Mouse (Mus musculus) intestine, embryonic 15.5 days (tissue): ENCODE measurements around the gene Ryr2. TPM values are rescaled to one million over a fixed set of nuclear protein-coding genes. Genes with fewer than 3 reads are reported as not detected.
A peak's percentile ranks its signal among the peaks of the same experiment; 100 is the strongest.

Source experiments
- ATAC-seq: fragments of 200-750 bp; cut with Nextera tagmentation; 2 replicates; pipeline ENCODE4 v1.8.0; 2017; ENCODE audit warnings: moderate TSS enrichment, moderate library complexity
- H3K27ac ChIP-seq: fragments of 300-500 bp; sonication (generic); 2 replicates; pipeline ENCODE4 v1.5.1; 2015; ENCODE audit warnings: mild to moderate bottlenecking, inconsistent platforms
- H3K27me3 ChIP-seq: fragments of 300-500 bp; sonication (generic); replicated peaks from 2 replicates; pipeline ENCODE4 v1.6.1; 2015; ENCODE audit warnings: inconsistent platforms
- H3K36me3 ChIP-seq: fragments of 300-500 bp; sonication (generic); 2 replicates; pipeline ENCODE4 v1.6.1; 2015; ENCODE audit warnings: inconsistent platforms
- H3K4me1 ChIP-seq: fragments of 300-500 bp; sonication (generic); replicated peaks from 2 replicates; pipeline ENCODE4 v1.6.1; 2015; ENCODE audit warnings: inconsistent platforms
- H3K4me2 ChIP-seq: fragments of 300-500 bp; sonication (generic); replicated peaks from 2 replicates; pipeline ENCODE4 v1.6.1; 2015; ENCODE audit warnings: mild to moderate bottlenecking, inconsistent platforms
- H3K4me3 ChIP-seq: fragments of 300-500 bp; sonication (generic); replicated peaks from 2 replicates; pipeline ENCODE4 v1.5.1; 2015; ENCODE audit warnings: inconsistent platforms
- H3K9ac ChIP-seq: fragments of 300-500 bp; sonication (generic); 2 replicates; pipeline ENCODE4 v1.6.1; 2015; ENCODE audit warnings: inconsistent platforms
- H3K9me3 ChIP-seq: fragments of 300-500 bp; sonication (generic); 2 replicates; pipeline ENCODE4 v1.6.1; 2016; ENCODE audit warnings: inconsistent platforms
- WGBS: fragments of 180-500 bp; shearing (Covaris S2); methylation state at CpG from one replicate; pipeline ENCODE4 v1.1.7; 2015; 5-methylcytosine and 5-hydroxymethylcytosine counted together
- polyA plus RNA-seq: library from polyadenylated mRNA; unstranded; fragments of >200 nt; fragmentation: Nextera tagmentation; extraction: Ambion mirVana; gene quantifications from 2 replicates; pipeline ENCODE4 v1.2.1, GENCODE M21; 2015

Ryr2 gene
- polyA plus RNA-seq, 1 experiment from 2014 or later, result 1.0 TPM

GRCm38 (mm10) chr13:12084112-12084475, 22.7 kb downstream of the Ryr2 start:
- ATAC-seq, result no peak
- 77% methylated on average over 2 of the region's 2 CpGs for WGBS

GRCm38 (mm10) chr13:12083443-12084111, 23.2 kb downstream of the Ryr2 start:
- no peaks in the 10 kb centered on the region for H3K9me3 ChIP-seq
- no peaks in the 10 kb centered on the region for H3K27me3 ChIP-seq
- ATAC-seq, result 0 out of 2 replicates have a peak, but pooled peaks have one; percentile 23
- 0 out of 2 replicates have a peak, but pooled peaks cover 3% of the 10 kb centered on the region for H3K4me1 ChIP-seq
- no peak overlapping the region for H3K4me3 ChIP-seq
- no peak overlapping the region for H3K4me2 ChIP-seq
- no peak overlapping the region for H3K27ac ChIP-seq
- WGBS, result 25% methylated on average over 10 of the region's 10 CpGs
- no peaks in the 10 kb centered on the region for H3K36me3 ChIP-seq
- H3K9ac ChIP-seq, result no peak overlapping the region

More at GRCm38 (mm10) chr13:12084112-12084475, 22.7 kb downstream of the Ryr2 start:
- H3K27me3 ChIP-seq, result no peaks in the 10 kb centered on the region
- no peak overlapping the region for H3K9ac ChIP-seq
- H3K9me3 ChIP-seq, result no peaks in the 10 kb centered on the region
- no peaks in the 10 kb centered on the region for H3K36me3 ChIP-seq
- H3K4me3 ChIP-seq, result no peak overlapping the region
- H3K27ac ChIP-seq, result no peak overlapping the region
- 0 out of 2 replicates have a peak, but pooled peaks cover 3% of the 10 kb centered on the region for H3K4me1 ChIP-seq
- H3K4me2 ChIP-seq, result no peak overlapping the region

- H3K9ac ChIP-seq, result no peak overlapping the region
- no peaks in the 10 kb centered on the region for H3K27me3 ChIP-seq
- H3K4me1 ChIP-seq, result 0 out of 2 replicates have a peak, but pooled peaks cover 3% of the 10 kb centered on the region
- H3K36me3 ChIP-seq, result no peaks in the 10 kb centered on the region
- no peak overlapping the region for H3K4me3 ChIP-seq
- H3K9me3 ChIP-seq, result no peaks in the 10 kb centered on the region
- no peak overlapping the region for H3K27ac ChIP-seq
- no peak for ATAC-seq
- WGBS, result 76% methylated on average over 4 of the region's 4 CpGs
- H3K4me2 ChIP-seq, result no peak overlapping the region
These were observed 26.2 kb downstream of the Ryr2 start for GRCm38 (mm10) chr13:12080590-12080989.

GRCm38 (mm10) chr13:12079536-12079935, 27.2 kb downstream of the Ryr2 start:
- Histone ChIP-seq H3K36me3 (no peaks in the 10 kb centered on the region), H3K27ac (no peak overlapping the region), H3K9me3 (no peaks in the 10 kb centered on the region), H3K4me3 (no peak overlapping the region), H3K4me1 (0 out of 2 replicates have a peak, but pooled peaks cover 3% of the 10 kb centered on the region), H3K4me2 (no peak overlapping the region), H3K27me3 (no peaks in the 10 kb centered on the region), H3K9ac (no peak overlapping the region)
- no peak for ATAC-seq
- WGBS, result 77% methylated on average over 4 of the region's 4 CpGs

DNA sequence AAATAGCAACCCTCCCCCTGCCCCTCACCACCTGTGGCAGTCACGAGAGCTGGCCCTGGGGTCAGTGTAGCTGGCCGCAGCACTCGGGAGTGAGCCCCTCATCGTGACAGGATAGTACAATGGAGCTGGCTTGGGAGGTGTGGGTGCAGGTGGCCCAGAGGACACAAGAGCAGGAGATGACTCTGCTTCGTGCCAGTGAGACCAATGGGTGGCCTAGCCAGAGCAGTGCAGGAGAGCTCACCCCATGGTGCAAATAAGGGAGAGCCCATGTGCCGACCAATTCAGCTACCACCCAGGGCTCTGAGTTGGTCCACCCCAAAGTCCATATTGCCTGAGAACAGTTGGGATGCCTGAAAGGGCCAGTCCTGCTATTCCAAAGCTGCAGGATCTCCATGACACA, 31.8 kb downstream of the Ryr2 start:
- Histone ChIP-seq H3K36me3 (no peaks in the 10 kb centered on the region), H3K9me3 (no peaks in the 10 kb centered on the region), H3K4me1 (no peaks in the 10 kb centered on the region), H3K4me3 (no peak overlapping the region), H3K9ac (no peak overlapping the region), H3K27ac (no peak overlapping the region), H3K27me3 (no peaks in the 10 kb centered on the region), H3K4me2 (no peak overlapping the region)
- WGBS, result 93% methylated on average over 6 of the region's 6 CpGs
- no peak for ATAC-seq

DNA sequence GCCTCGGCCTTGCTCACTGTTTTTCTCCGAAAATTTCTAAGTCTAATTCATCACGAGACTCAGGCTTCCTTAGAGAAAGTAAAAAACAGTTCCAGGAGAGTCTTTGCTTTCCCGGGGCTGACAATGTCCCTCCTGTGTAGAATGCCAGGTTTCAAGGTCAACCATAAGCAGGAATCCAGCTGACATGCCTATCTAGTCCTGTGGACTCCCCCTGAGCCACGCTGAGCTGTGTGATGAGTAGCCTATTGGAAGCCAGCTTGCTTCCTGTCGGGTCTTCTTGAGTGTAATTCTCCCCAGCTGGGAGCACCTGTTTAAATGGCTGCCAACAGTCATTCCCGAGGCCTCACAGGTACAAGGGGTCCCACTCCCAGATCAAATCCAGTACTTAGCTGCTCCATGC, 34.2 kb downstream of the Ryr2 start:
- Histone ChIP-seq H3K9me3 (no peaks in the 10 kb centered on the region), H3K9ac (no peak overlapping the region), H3K4me1 (no peaks in the 10 kb centered on the region), H3K4me3 (no peak overlapping the region), H3K27me3 (no peaks in the 10 kb centered on the region), H3K36me3 (no peaks in the 10 kb centered on the region), H3K27ac (no peak overlapping the region), H3K4me2 (no peak overlapping the region)
- no peak for ATAC-seq
- 41% methylated on average over 7 of the region's 7 CpGs for WGBS

DNA sequence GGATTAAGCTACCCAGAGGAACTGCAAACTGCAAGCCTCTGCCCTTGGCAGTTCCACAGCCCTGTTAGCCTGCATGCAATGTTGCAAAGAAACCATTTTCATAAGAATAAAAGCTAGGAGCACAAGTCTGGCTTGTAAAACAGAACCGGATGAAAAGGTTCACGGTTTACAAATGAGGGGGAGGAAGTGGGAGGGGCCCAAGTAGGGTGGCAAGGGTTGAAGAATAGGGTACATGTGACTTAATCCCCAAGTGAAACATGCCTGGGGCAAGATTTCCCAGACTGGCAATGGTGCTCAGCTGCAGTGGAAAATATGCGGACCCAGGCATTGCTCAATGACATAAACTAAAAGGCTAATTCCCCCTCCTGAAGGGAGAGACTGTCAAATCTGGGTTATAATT, 34.6 kb downstream of the Ryr2 start:
- Histone ChIP-seq H3K4me2 (no peak overlapping the region), H3K27me3 (no peaks in the 10 kb centered on the region), H3K36me3 (no peaks in the 10 kb centered on the region), H3K4me1 (no peaks in the 10 kb centered on the region), H3K4me3 (no peak overlapping the region), H3K9ac (no peak overlapping the region), H3K9me3 (no peaks in the 10 kb centered on the region), H3K27ac (no peak overlapping the region)
- 27% methylated on average over 3 of the region's 3 CpGs for WGBS
- ATAC-seq, result no peak

DNA sequence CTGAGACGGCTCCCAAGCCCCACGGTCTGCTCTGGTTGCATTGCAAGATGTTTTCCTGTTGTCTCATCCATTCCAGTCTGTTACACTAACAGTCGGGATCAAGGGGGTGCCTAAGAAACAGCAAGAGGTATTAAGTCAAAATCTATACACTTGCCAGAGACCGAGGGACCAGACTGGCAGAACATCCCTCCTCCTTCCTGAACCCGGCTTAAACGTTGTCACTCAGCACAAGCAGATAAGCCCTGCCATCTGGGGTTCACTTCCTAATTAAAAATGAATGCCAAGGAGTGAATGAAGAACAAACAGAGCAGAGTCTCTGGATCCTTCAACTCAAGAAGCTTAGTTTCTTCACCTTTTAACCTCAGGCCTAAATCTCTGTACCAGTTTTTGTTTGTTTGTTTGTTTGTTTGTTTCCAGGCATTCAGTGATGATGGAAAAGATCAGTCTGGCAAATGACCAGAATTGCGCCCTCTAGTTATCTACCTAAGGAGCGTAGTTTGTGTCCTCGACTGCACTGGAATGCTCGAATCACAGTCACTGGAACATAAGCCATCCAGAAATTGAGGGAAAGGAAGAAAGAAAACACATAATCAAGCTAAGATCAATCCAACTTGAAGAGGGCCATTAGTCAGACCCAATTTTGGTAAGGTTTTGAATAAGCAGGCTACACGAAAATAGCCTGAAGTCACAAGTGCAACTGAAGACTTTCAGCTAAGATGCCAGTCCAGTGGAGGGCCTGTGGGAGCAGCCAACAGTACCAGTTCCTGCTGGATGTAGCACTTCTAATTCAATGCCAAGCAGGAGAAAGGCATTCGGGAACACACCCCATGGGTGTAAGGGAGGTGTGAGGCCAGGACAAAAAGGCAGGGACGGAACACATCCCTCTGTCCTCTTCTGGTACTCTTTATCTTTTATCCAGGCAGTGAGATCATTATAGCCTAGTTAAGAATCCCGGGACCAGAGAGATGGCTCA, 36.3 kb downstream of the Ryr2 start:
- H3K27me3 ChIP-seq, result no peaks in the 10 kb centered on the region
- no peaks in the 10 kb centered on the region for H3K9me3 ChIP-seq
- H3K4me1 ChIP-seq, result no peaks in the 10 kb centered on the region
- no peak overlapping the region for H3K4me2 ChIP-seq
- H3K27ac ChIP-seq, result no peak overlapping the region
- H3K36me3 ChIP-seq, result no peaks in the 10 kb centered on the region
- ATAC-seq, result no peak
- no peak overlapping the region for H3K9ac ChIP-seq
- no peak overlapping the region for H3K4me3 ChIP-seq
- 82% methylated on average over 14 of the region's 14 CpGs for WGBS

- WGBS, result 81% methylated on average over 4 of the region's 4 CpGs
- no peaks in the 10 kb centered on the region for H3K4me1 ChIP-seq
These were observed 42.2 kb downstream of the Ryr2 start for GRCm38 (mm10) chr13:12064576-12064975.

DNA sequence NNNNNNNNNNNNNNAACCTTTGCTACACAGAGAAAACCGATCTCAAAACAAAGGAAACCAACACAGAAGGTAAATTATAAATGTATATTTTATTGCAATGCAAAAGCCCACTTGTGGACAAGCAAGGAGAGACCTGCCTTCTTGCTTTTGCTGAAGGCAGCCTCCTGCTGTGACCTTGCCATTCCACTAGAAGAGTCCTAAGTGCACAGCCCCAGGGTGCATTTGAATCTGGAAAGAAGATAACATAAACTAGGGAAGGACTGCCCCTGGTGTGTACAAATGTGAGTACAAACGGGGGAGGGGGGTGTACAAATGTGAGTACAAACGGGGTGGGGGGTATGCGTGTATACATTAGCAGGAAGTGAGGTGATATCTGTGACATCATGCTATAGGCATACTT, 43.2 kb downstream of the Ryr2 start:
- H3K36me3 ChIP-seq, result no peaks in the 10 kb centered on the region
- H3K27me3 ChIP-seq, result no peaks in the 10 kb centered on the region
- no peaks in the 10 kb centered on the region for H3K9me3 ChIP-seq
- H3K9ac ChIP-seq, result no peak overlapping the region
- ATAC-seq, result no peak
- no peak overlapping the region for H3K4me3 ChIP-seq
- 64% methylated on average over 4 of the region's 4 CpGs for WGBS
- H3K4me2 ChIP-seq, result no peak overlapping the region
- no peak overlapping the region for H3K27ac ChIP-seq
- no peaks in the 10 kb centered on the region for H3K4me1 ChIP-seq

More at GRCm38 (mm10) chr13:12064576-12064975, 42.2 kb downstream of the Ryr2 start:
- H3K9me3 ChIP-seq, result no peaks in the 10 kb centered on the region
- H3K36me3 ChIP-seq, result no peaks in the 10 kb centered on the region
- ATAC-seq, result no peak
- no peak overlapping the region for H3K9ac ChIP-seq
- H3K4me3 ChIP-seq, result no peak overlapping the region
- H3K4me2 ChIP-seq, result no peak overlapping the region
- H3K27ac ChIP-seq, result no peak overlapping the region
- H3K27me3 ChIP-seq, result no peaks in the 10 kb centered on the region

- peak; percentile 43 for ATAC-seq
- H3K4me3 ChIP-seq, result no peak overlapping the region
- peaks cover 5% of the 10 kb centered on the region; the same call in 1 of the 2 replicates for H3K4me1 ChIP-seq
- H3K4me2 ChIP-seq, result no peak overlapping the region
- H3K9me3 ChIP-seq, result no peaks in the 10 kb centered on the region
- H3K9ac ChIP-seq, result no peak overlapping the region
- 39% methylated on average over 8 of the region's 8 CpGs for WGBS
- H3K27ac ChIP-seq, result no peak overlapping the region
- no peaks in the 10 kb centered on the region for H3K27me3 ChIP-seq
- no peaks in the 10 kb centered on the region for H3K36me3 ChIP-seq
These were observed 49.4 kb downstream of the Ryr2 start for GRCm38 (mm10) chr13:12057357-12057771.

DNA sequence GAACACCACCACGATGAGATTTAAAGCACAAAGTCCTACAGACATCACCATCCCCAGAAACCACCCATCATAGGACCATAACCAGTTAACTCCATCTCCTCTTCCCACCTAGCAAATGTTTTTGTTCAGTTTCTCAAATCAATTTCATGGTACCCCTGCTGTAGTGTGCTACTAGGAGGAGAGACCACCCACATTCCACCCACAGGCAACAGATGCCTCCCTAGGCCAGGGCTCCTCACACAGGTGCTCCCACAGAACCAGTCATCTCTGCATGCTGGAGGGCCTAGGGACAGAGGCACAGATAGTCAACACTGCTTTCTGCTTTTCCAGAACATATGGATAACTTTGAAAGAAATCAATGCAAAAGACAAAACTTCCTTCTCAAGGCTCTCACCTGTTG, 50.8 kb downstream of the Ryr2 start:
- H3K4me3 ChIP-seq, result no peak overlapping the region
- H3K36me3 ChIP-seq, result no peaks in the 10 kb centered on the region
- 88% methylated on average over 1 of the region's 1 CpGs for WGBS
- no peak overlapping the region for H3K4me2 ChIP-seq
- H3K9ac ChIP-seq, result no peak overlapping the region
- no peak overlapping the region for H3K27ac ChIP-seq
- H3K4me1 ChIP-seq, result peaks cover 5% of the 10 kb centered on the region; the same call in 1 of the 2 replicates
- H3K9me3 ChIP-seq, result no peaks in the 10 kb centered on the region
- no peaks in the 10 kb centered on the region for H3K27me3 ChIP-seq
- ATAC-seq, result no peak
